In genomic region chr9:31998488-31999280, GRCm38 (mm10) we compare ENCODE assay signal across 28 mouse cellular contexts.
DNase-seq lines count a peak whose midpoint lies in the region; ATAC-seq lines count a peak whose summit lies in the region.
"Had no signal": no experiment of that assay in that cellular context is flagged by ENCODE, and none has a peak within 500 bp of the region (broad histone marks: within the 10 kb centered on the region; RNA-seq: fewer than 3 reads in every experiment).

No protein-coding gene starts in this region.

- H3K4me3 ChIP-seq in heart, embryonic 10.5 days, result no peak overlapping the region
- H3K4me3 ChIP-seq in heart, embryonic 15.5 days, result no peak overlapping the region
- H3K4me3 ChIP-seq in intestine, embryonic 16.5 days (ENCODE audit: low read length), result no peak overlapping the region
- no peak overlapping the region for H3K4me3 ChIP-seq in forebrain, embryonic 10.5 days
- H3K4me3 ChIP-seq: forebrain, embryonic 15.5 days; hindbrain, embryonic 10.5 days; hindbrain, embryonic 15.5 days; limb, embryonic 10.5 days; limb, embryonic 15.5 days; midbrain, embryonic 10.5 days; myocyte; neural tube, embryonic 12.5 days had no signal

- no peaks in the 10 kb centered on the region for H3K27me3 ChIP-seq in heart, embryonic 10.5 days (ENCODE audit: insufficient read depth, poor library complexity, severe bottlenecking)
- H3K27me3 ChIP-seq in heart, embryonic 15.5 days, result no peaks in the 10 kb centered on the region
- H3K27me3 ChIP-seq in intestine, embryonic 16.5 days (replicated peaks; ENCODE audit: control insufficient read depth, insufficient read depth, low read length), result no peaks in the 10 kb centered on the region
- H3K27me3 ChIP-seq in forebrain, embryonic 10.5 days (ENCODE audit: poor library complexity, severe bottlenecking), result no peaks in the 10 kb centered on the region
- H3K27me3 ChIP-seq: forebrain, embryonic 15.5 days; hindbrain, embryonic 15.5 days; limb, embryonic 15.5 days; neural tube, embryonic 12.5 days; Patski had no signal

- no peak for ATAC-seq in heart, embryonic 15.5 days (replicated peaks; ENCODE audit: insufficient number of reproducible peaks, insufficient read depth, low FRiP score, low read depth)
- peak; percentile 30 for ATAC-seq in intestine, embryonic 16.5 days
- ATAC-seq: inflammation-experienced regulatory T-cells, adult 6 months; Patski had no signal

- peaks cover 50% of the 10 kb centered on the region for H3K4me1 ChIP-seq in heart, embryonic 10.5 days
- peaks cover 37% of the 10 kb centered on the region for H3K4me1 ChIP-seq in heart, embryonic 15.5 days (replicated peaks)
- peaks cover 39% of the 10 kb centered on the region for H3K4me1 ChIP-seq in intestine, embryonic 16.5 days (ENCODE audit: control insufficient read depth, insufficient read depth, low read length)
- H3K4me1 ChIP-seq in forebrain, embryonic 10.5 days, result peaks cover 26% of the 10 kb centered on the region
- H3K4me1 ChIP-seq: neural tube, embryonic 12.5 days had no signal

- H3K9ac ChIP-seq in heart, embryonic 15.5 days, result no peak overlapping the region
- no peak overlapping the region for H3K9ac ChIP-seq in intestine, embryonic 16.5 days (ENCODE audit: low read depth, low read length)
- H3K9ac ChIP-seq: forebrain, embryonic 15.5 days; hindbrain, embryonic 15.5 days; limb, embryonic 15.5 days; liver, embryonic 14.5 days; lung, embryonic 14.5 days; neural tube, embryonic 12.5 days had no signal

- intact Hi-C loops in heart, postnatal 25 days (cut with DNase I), result no loop called here

- H3K36me3 ChIP-seq in heart, embryonic 10.5 days, result no peaks in the 10 kb centered on the region
- no peaks in the 10 kb centered on the region for H3K36me3 ChIP-seq in heart, embryonic 15.5 days
- H3K36me3 ChIP-seq in intestine, embryonic 16.5 days (ENCODE audit: control insufficient read depth, insufficient read depth, low read length), result no peaks in the 10 kb centered on the region
- H3K36me3 ChIP-seq in forebrain, embryonic 10.5 days (replicated peaks), result no peaks in the 10 kb centered on the region
- H3K36me3 ChIP-seq: forebrain, embryonic 15.5 days; hindbrain, embryonic 10.5 days; hindbrain, embryonic 15.5 days; limb, embryonic 10.5 days; limb, embryonic 15.5 days; midbrain, embryonic 10.5 days; neural tube, embryonic 12.5 days had no signal

- H3K27ac ChIP-seq in heart, embryonic 10.5 days, result peak overlapping the region; percentile 91
- H3K27ac ChIP-seq in heart, embryonic 15.5 days, result peak overlapping the region; percentile 90
- no peak overlapping the region for H3K27ac ChIP-seq in intestine, embryonic 16.5 days (ENCODE audit: low read length)
- no peak overlapping the region for H3K27ac ChIP-seq in forebrain, embryonic 10.5 days
- H3K27ac ChIP-seq: hindbrain, embryonic 10.5 days; hindbrain, embryonic 15.5 days; liver, embryonic 14.5 days; neural tube, embryonic 12.5 days had no signal

- H3K9me3 ChIP-seq in heart, embryonic 10.5 days, result no peaks in the 10 kb centered on the region
- H3K9me3 ChIP-seq in heart, embryonic 15.5 days (replicated peaks), result no peaks in the 10 kb centered on the region
- no peaks in the 10 kb centered on the region for H3K9me3 ChIP-seq in intestine, embryonic 16.5 days (ENCODE audit: control insufficient read depth, low read length)
- H3K9me3 ChIP-seq in forebrain, embryonic 10.5 days, result no peaks in the 10 kb centered on the region
- H3K9me3 ChIP-seq: forebrain, embryonic 15.5 days; hindbrain, embryonic 10.5 days; hindbrain, embryonic 15.5 days; limb, embryonic 10.5 days; limb, embryonic 15.5 days; midbrain, embryonic 10.5 days; neural tube, embryonic 12.5 days had no signal

- no peak overlapping the region for H3K4me2 ChIP-seq in heart, embryonic 15.5 days
- H3K4me2 ChIP-seq in intestine, embryonic 16.5 days (ENCODE audit: low read depth, low read length), result no peak overlapping the region
- H3K4me2 ChIP-seq: forebrain, embryonic 15.5 days; neural tube, embryonic 12.5 days had no signal

- 75% methylated on average over 4 of the region's 4 CpGs for WGBS in heart, embryonic 10.5 days
- 70% methylated on average over 4 of the region's 4 CpGs for WGBS in heart, embryonic 15.5 days
- WGBS in intestine, embryonic 16.5 days, result 60% methylated on average over 4 of the region's 4 CpGs
- 84% methylated on average over 4 of the region's 4 CpGs for WGBS in forebrain, embryonic 10.5 days

- no peak for DNase-seq in heart, embryonic 10.5 days (ENCODE audit: low spot score)
- DNase-seq in heart, postnatal 25 days (ENCODE audit: low spot score), result no peak
- DNase-seq in heart, postnatal 4 days, result no peak
- DNase-seq in fat pad, adult 2 months (ENCODE audit: extremely low read depth, low read depth, low spot score), result peak; percentile 94
- DNase-seq in forebrain, embryonic 10.5 days (ENCODE audit: extremely low spot score, low spot score), result no peak
- no peak for DNase-seq in lung, postnatal 10 days
- DNase-seq: adrenal gland, postnatal 14 days; cerebellum, adult 11 months; cerebellum, adult 9-10 months; cerebellum, postnatal 36 days; gastrocnemius, postnatal 25 days; kidney, adult 9 months; layer of hippocampus, postnatal 36 days; lung, embryonic 14.5 days; right cerebral cortex, postnatal 4 days had no signal

Comparison
In these comparisons a context has a peak if more than half of its experiments do, and no peak if none do; other contexts are left out.
1. H3K27ac ChIP-seq: peak in heart, embryonic 10.5 days (single experiment) and heart, embryonic 15.5 days (single experiment); none in intestine, embryonic 16.5 days (single experiment) and forebrain, embryonic 10.5 days (single experiment).